Mouse (Mus musculus): ENCODE measurements around the gene Zfp444. TPM values are rescaled to one million over a fixed set of nuclear protein-coding genes. Genes with fewer than 3 reads are reported as not detected.

Zfp444 gene
- total RNA-seq, 1 experiment, result 16.6 TPM

- Histone ChIP-seq H3K4me1 (ENCODE audit: control insufficient read depth in 2 of 2, insufficient read depth in 2 of 2, low read length in 2 of 2, poor library complexity in 1 of 2) (peaks cover 0 to 2% of the 10 kb centered on the region in 2 experiments; a peak in 2 of 4 replicates), H3K4me3 (ENCODE audit: insufficient read depth in 1 of 2, low read depth in 1 of 2, low read length in 2 of 2, poor library complexity in 1 of 2, severe bottlenecking in 1 of 2) (peak within 1 kb of the TSS; percentile 91 to 96), H3K27ac (ENCODE audit: insufficient read depth, low read depth, low read length, poor library complexity, severe bottlenecking) (peak within 1 kb of the TSS; percentile 88), H3K9me3 (ENCODE audit: control insufficient read depth, insufficient read depth, low read depth, low read length) (no peaks in the 10 kb centered on the region), H3K36me3 (ENCODE audit: control insufficient read depth, insufficient read depth, low read length, poor library complexity, severe bottlenecking) (no peaks in the 10 kb centered on the region), H3K9ac (ENCODE audit: insufficient read depth, low read depth, low read length, poor library complexity, severe bottlenecking) (peak within 1 kb of the TSS; percentile 94)
- in situ Hi-C loops (cut with MboI; ENCODE audit: low sequenced_read_pairs in 2 of 2, unreplicated experiment in 2 of 2), result no loop called here
- DNase-seq (ENCODE audit: low read depth, low spot score), result peak; percentile 94
- peak; percentile 69 for TF ChIP-seq HCFC1 (IDR thresholded peaks at IDR 0.05; ENCODE audit: borderline replicate concordance, insufficient read depth, low read length)
- no peak for TF ChIP-seq ZNF384 (IDR thresholded peaks at IDR 0.05; ENCODE audit: low read depth, low read length)
- TF ChIP-seq CHD2 (IDR thresholded peaks at IDR 0.05; ENCODE audit: low read depth, low read length), result no peak
These were observed 16.1 kb upstream of the Zfp444 start, which contains the start of gene Zfp787 for GRCm38 (mm10) chr7:6155901-6156411. Gene Zfp787 (minus strand): TSS chr7:6155997.

- H3K9me3 ChIP-seq (ENCODE audit: control insufficient read depth, insufficient read depth, low read depth, low read length), result no peaks in the 10 kb centered on the region
- no peak overlapping the region for H3K4me3 ChIP-seq (ENCODE audit: insufficient read depth in 1 of 2, low read depth in 1 of 2, low read length in 2 of 2, poor library complexity in 1 of 2, severe bottlenecking in 1 of 2)
- no peaks in the 10 kb centered on the region for H3K36me3 ChIP-seq (ENCODE audit: control insufficient read depth, insufficient read depth, low read length, poor library complexity, severe bottlenecking)
- in situ Hi-C loops (cut with MboI; ENCODE audit: low sequenced_read_pairs in 2 of 2, unreplicated experiment in 2 of 2), result no loop called here
- H3K4me1 ChIP-seq (ENCODE audit: control insufficient read depth in 2 of 2, insufficient read depth in 2 of 2, low read length in 2 of 2, poor library complexity in 1 of 2), result peaks cover 0 to 2% of the 10 kb centered on the region in 2 experiments; a peak in 2 of 4 replicates
- peak overlapping the region; percentile 84; the same call in 1 of the 2 replicates for H3K9ac ChIP-seq (ENCODE audit: insufficient read depth, low read depth, low read length, poor library complexity, severe bottlenecking)
- DNase-seq (ENCODE audit: low read depth, low spot score), result no peak
- TF ChIP-seq HCFC1 (IDR thresholded peaks at IDR 0.05; ENCODE audit: borderline replicate concordance, insufficient read depth, low read length), result no peak
- H3K27ac ChIP-seq (ENCODE audit: insufficient read depth, low read depth, low read length, poor library complexity, severe bottlenecking), result no peak overlapping the region
These were observed 15.0 kb upstream of the Zfp444 start for GRCm38 (mm10) chr7:6156901-6157472.

- no peak for TF ChIP-seq MAFK (IDR thresholded peaks at IDR 0.05; ENCODE audit: insufficient read depth, low read depth, low read length)
- TF ChIP-seq ZC3H11A (IDR thresholded peaks at IDR 0.05; ENCODE audit: borderline replicate concordance, low read depth, low read length), result no peak
- TF ChIP-seq CHD2 (IDR thresholded peaks at IDR 0.05; ENCODE audit: low read depth, low read length), result no peak
- no peak for TF ChIP-seq ZNF384 (IDR thresholded peaks at IDR 0.05; ENCODE audit: low read depth, low read length)
- TF ChIP-seq HCFC1 (IDR thresholded peaks at IDR 0.05; ENCODE audit: borderline replicate concordance, insufficient read depth, low read length), result no peak
- in situ Hi-C loops (cut with MboI; ENCODE audit: low sequenced_read_pairs in 2 of 2, unreplicated experiment in 2 of 2), result no loop called here
- Histone ChIP-seq H3K36me3 (ENCODE audit: control insufficient read depth, insufficient read depth, low read length, poor library complexity, severe bottlenecking) (no peaks in the 10 kb centered on the region), H3K4me3 (ENCODE audit: insufficient read depth in 1 of 2, low read depth in 1 of 2, low read length in 2 of 2, poor library complexity in 1 of 2, severe bottlenecking in 1 of 2) (no peak overlapping the region), H3K27ac (ENCODE audit: insufficient read depth, low read depth, low read length, poor library complexity, severe bottlenecking) (no peak overlapping the region), H3K9me3 (ENCODE audit: control insufficient read depth, insufficient read depth, low read depth, low read length) (no peaks in the 10 kb centered on the region), H3K4me1 (ENCODE audit: control insufficient read depth in 2 of 2, insufficient read depth in 2 of 2, low read length in 2 of 2, poor library complexity in 1 of 2) (peaks cover 0 to 2% of the 10 kb centered on the region in 2 experiments; a peak in 2 of 4 replicates), H3K9ac (ENCODE audit: insufficient read depth, low read depth, low read length, poor library complexity, severe bottlenecking) (no peak overlapping the region)
- no peak for DNase-seq (ENCODE audit: low read depth, low spot score)
These were observed 14.5 kb upstream of the Zfp444 start for GRCm38 (mm10) chr7:6157479-6157878.

GRCm38 (mm10) chr7:6159604-6160003, 12.4 kb upstream of the Zfp444 start:
- peaks cover 0 to 2% of the 10 kb centered on the region in 2 experiments; a peak in 1 of 4 replicates for H3K4me1 ChIP-seq (ENCODE audit: control insufficient read depth in 2 of 2, insufficient read depth in 2 of 2, low read length in 2 of 2, poor library complexity in 1 of 2)
- H3K27ac ChIP-seq (ENCODE audit: insufficient read depth, low read depth, low read length, poor library complexity, severe bottlenecking), result no peak overlapping the region
- no peak for DNase-seq (ENCODE audit: low read depth, low spot score)
- H3K36me3 ChIP-seq (ENCODE audit: control insufficient read depth, insufficient read depth, low read length, poor library complexity, severe bottlenecking), result no peaks in the 10 kb centered on the region
- H3K9ac ChIP-seq (ENCODE audit: insufficient read depth, low read depth, low read length, poor library complexity, severe bottlenecking), result no peak overlapping the region
- in situ Hi-C loops (cut with MboI; ENCODE audit: low sequenced_read_pairs in 2 of 2, unreplicated experiment in 2 of 2), result no loop called here
- no peak for TF ChIP-seq HCFC1 (IDR thresholded peaks at IDR 0.05; ENCODE audit: borderline replicate concordance, insufficient read depth, low read length)
- TF ChIP-seq ZC3H11A (IDR thresholded peaks at IDR 0.05; ENCODE audit: borderline replicate concordance, low read depth, low read length), result no peak
- no peak for TF ChIP-seq CHD2 (IDR thresholded peaks at IDR 0.05; ENCODE audit: low read depth, low read length)
- TF ChIP-seq MAFK (IDR thresholded peaks at IDR 0.05; ENCODE audit: insufficient read depth, low read depth, low read length), result no peak
- TF ChIP-seq ZNF384 (IDR thresholded peaks at IDR 0.05; ENCODE audit: low read depth, low read length), result no peak
- no peaks in the 10 kb centered on the region for H3K9me3 ChIP-seq (ENCODE audit: control insufficient read depth, insufficient read depth, low read depth, low read length)
- H3K4me3 ChIP-seq (ENCODE audit: insufficient read depth in 1 of 2, low read depth in 1 of 2, low read length in 2 of 2, poor library complexity in 1 of 2, severe bottlenecking in 1 of 2), result no peak overlapping the region

- Histone ChIP-seq H3K9ac (ENCODE audit: insufficient read depth, low read depth, low read length, poor library complexity, severe bottlenecking) (no peak overlapping the region), H3K4me3 (ENCODE audit: insufficient read depth in 1 of 2, low read depth in 1 of 2, low read length in 2 of 2, poor library complexity in 1 of 2, severe bottlenecking in 1 of 2) (no peak overlapping the region), H3K27ac (ENCODE audit: insufficient read depth, low read depth, low read length, poor library complexity, severe bottlenecking) (no peak overlapping the region), H3K4me1 (ENCODE audit: control insufficient read depth in 2 of 2, insufficient read depth in 2 of 2, low read length in 2 of 2, poor library complexity in 1 of 2) (peaks cover 0 to 2% of the 10 kb centered on the region in 2 experiments; a peak in 1 of 4 replicates), H3K9me3 (ENCODE audit: control insufficient read depth, insufficient read depth, low read depth, low read length) (no peaks in the 10 kb centered on the region), H3K36me3 (ENCODE audit: control insufficient read depth, insufficient read depth, low read length, poor library complexity, severe bottlenecking) (no peaks in the 10 kb centered on the region)
- in situ Hi-C loops (cut with MboI; ENCODE audit: low sequenced_read_pairs in 2 of 2, unreplicated experiment in 2 of 2), result no loop called here
- TF ChIP-seq ZNF384 (IDR thresholded peaks at IDR 0.05; ENCODE audit: low read depth, low read length), result no peak
- no peak for DNase-seq (ENCODE audit: low read depth, low spot score)
These were observed 10.5 kb upstream of the Zfp444 start for GRCm38 (mm10) chr7:6161541-6161940.
